Mouse (Mus musculus): ENCODE data around the gene Prkd3.

DNA sequence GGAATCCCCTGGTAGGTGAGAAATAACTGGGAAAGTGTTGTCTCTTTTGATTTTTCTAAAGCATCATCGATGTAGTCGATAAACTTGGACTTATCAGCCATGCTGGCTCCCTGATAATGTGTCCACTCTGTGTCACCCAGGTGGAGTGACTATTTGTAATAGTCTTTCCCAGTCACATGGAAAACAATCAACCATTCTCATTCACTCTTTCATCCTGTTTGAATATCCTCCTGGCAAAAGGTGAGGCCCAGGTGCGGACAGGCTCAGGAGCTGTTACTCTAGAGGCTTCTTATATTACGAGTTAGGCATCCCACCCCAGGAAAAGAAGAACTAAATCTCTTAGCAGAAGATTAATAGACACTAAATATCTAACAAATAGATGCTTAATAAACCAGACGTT is 113.7 kb downstream of the Prkd3 start, which contains the start of gene Sult6b1:
- TF ChIP-seq CTCF (IDR thresholded peaks at IDR 0.05) = no peak
- TF ChIP-seq EP300 (IDR thresholded peaks at IDR 0.05) = no peak
